Mouse (Mus musculus): ENCODE results near the gene Slc6a1.

The Slc6a1 gene

DNA sequence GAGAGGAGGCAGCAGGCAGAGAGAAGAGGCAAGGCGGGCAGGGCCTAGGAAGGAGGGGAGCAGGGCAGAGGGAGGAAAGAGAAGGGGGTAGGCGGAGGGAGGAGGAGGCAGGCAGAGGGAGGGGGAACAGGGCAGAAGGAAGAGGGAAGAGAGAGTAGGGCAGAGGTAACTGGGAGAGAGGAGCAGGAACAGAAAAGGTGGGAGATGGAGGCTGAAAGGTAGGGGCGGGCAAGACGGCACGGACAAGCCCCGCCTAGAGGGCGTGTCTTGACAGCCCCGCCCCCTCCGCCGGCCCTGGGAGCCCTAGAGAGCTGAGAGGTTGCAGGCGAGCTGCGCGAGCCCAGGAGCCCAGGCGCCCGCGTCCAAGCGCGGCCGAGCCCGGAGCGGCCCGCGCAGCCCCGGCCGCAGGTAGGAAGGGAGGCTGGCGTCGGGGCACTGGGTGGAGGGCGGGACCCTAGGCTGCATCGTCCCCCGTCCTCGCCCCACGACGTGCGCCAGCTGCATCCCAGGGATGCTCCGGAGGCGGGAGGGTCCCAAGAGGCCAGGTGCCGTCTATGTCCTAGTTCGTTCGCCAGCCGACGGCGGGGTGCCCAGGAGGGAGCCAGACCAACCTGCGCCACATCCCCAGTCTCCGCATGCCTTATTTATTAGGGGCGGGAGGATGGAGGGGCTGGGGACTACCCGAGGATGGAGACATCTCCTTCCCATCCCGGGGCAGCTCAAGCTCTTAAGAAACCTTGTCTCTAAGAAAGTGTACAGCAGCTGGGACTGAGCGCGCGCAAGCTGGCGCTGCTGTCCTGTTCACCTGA lies at the start of gene Slc6a1:
Slc6a1 (plus strand) TSS at position 167 of the 809 bp plus-strand sequence.
- peak; percentile 46 for DNase-seq (ENCODE audit: low read depth, low spot score)

DNA sequence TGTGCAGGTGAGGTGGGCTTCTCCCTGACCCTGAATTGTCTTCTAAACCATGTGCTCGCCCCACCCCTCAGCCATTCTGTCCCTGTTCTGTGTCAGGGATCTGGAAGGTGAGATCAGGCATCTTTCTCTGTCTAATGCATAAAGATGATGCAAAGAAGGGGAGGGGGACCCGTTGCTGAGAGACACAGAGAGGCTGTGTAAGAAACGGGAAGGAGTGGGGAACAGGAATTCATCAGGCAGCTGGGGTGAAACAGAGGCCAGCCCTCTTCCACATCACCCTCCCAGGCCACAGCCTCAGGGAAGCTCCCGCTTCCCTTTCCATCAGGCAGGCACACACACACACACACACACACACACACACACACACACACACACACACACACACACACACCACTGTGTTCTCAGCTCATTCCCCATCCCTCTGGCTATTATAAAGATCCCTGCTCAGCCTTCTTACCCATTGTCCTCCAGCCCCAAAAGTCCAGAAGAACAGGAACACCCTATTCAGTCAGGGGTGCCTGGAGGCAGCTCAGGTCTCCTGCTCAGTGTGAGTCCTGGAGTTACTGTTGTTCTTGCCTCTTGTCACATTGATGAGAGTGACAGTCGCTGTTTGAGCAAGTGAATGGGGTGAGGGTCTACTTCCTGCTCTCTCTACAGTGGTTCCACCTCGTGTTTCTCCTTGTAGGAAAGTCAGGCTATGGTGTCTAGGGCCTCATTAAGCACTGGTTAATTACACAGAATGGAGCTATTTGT lies 43.4 kb upstream of the Slc6a1 start:
- DNase-seq (ENCODE audit: low read depth, low spot score): no peak

DNA sequence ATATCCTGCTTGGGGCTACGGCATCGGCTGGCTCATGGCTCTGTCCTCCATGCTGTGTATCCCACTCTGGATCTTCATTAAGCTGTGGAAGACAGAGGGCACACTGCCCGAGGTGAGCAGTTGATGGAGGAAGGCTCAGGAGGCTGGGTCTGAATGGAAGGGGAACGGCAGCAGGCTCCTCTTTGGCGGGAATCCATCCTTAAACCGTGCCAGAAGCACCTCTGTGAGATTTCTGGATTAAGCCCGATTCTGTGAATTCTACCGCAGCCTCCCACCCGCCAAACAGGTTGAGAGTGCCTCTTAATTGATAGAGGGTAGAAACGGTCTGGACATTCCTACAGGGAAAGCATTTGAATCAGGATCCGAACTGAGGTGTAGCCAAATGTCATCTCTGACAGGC lies 36.8 kb upstream of the Slc6a1 start:
- no peak for DNase-seq (ENCODE audit: low read depth, low spot score)

DNA sequence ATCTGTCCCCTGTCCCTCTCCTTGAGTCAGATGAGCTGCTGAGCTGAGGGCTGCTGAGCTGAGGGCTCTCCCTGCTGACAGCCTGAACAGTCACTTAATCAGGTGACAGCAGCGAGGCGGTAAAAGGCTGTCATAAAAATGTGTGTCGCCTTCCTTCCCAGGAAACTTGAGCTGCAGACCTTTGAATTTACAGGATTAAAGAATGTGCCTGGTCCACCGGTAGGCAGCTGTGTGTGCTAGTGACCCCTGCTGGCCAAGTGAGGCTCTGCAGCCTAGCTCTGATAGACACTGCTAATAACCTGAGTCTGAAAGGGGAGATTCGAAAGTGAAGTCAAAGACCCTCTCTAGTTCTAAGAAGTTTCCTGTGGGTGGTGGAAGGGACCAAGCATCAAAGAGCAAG lies 32.1 kb upstream of the Slc6a1 start:
- DNase-seq (ENCODE audit: low read depth, low spot score): no peak

DNA sequence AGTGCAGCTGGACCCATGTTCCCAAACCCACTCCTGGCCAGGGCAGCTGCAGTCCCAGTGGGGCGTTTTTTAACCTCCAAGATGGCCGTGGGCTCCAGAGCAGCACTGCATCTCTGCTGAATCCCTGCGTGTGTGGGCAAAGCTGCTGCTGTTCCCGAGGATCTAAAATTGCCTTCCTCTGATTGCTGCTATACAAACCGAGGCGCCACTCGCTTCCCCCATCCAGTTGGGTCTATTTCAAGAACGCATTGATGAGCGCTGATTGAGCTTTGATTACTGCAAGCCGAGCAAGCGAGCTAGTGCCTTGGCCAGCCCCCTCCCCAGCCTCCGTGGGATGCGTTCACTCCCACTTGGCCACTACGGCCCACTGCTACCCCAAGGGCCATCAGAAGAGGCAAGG lies 27.5 kb upstream of the Slc6a1 start:
- peak; percentile 68 for DNase-seq (ENCODE audit: low read depth, low spot score)

DNA sequence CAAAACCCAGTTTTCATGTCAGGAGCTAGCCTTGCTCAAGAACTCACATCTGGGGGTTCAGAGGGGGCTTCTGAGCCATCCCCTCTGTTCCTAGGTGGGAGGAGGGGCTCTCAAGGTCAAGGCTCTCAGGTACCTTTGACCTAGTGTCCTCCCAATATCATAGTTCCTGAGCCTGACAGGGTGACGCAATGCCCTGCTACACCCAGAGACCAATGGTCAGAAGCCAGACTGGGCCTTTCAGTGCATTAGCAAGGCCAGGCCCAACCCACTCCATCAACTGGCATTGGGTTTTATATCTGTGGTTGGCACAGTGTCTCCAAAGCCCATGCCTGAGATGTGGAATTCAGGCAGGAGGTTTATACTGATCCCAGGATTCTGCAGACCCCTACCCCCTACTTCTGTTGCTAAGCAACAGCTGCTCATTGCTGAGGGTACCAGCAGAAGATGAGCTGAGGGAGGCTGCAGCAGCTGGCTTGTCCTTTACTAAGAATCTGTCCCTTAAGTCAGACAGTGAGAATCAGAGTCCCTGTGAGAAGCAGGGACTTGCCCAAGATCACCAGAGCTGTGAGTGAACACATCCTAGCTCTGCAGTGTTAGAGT lies 24.6 kb upstream of the Slc6a1 start:
- no peak for DNase-seq (ENCODE audit: low read depth, low spot score)

DNA sequence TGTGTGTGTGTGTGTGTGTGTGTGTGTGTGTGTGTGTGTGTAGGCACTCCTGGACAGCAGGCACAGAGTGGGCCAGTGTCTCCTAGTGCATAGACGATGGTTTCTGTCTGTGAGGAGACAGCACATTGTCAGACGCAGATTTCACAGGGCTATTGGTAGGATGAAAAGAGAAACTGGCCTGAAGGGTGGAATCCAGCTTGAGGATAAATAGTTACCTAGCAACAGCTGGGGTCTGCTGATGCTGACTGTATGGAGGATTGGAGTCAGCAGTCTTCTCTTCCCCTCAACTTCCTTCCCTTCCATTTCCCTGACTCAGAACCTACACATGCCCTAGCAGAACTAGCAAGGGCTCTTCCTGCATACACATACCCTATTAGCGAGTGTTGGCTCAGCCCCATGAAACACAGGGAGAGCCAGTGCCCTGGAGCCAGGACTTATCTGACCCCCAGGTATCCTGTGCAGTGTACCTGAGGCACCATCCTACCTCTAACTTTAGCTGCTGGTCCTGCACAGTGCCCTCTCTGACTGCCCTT lies 23.7 kb upstream of the Slc6a1 start:
- DNase-seq (ENCODE audit: low read depth, low spot score): no peak

DNA sequence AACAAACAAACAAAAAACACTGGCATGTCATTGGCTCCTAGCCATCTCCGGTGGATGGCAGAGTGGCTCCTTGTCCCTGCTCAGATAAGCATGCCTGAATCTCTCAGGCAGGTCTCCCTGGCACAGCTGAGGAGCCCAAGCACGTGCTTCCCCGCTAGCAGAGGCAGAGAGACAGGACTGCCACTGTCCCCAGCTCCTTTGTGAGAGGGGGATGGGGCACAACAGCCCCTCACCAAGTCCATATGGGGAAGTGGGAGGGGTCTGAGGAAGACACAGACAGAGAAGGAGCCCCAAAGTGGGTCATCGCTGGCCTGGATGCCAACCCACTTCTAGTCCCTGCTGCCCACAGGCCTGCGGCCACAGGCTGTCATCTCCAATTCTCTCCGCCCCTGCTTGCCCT lies 20.8 kb upstream of the Slc6a1 start:
- no peak for DNase-seq (ENCODE audit: low read depth, low spot score)

DNA sequence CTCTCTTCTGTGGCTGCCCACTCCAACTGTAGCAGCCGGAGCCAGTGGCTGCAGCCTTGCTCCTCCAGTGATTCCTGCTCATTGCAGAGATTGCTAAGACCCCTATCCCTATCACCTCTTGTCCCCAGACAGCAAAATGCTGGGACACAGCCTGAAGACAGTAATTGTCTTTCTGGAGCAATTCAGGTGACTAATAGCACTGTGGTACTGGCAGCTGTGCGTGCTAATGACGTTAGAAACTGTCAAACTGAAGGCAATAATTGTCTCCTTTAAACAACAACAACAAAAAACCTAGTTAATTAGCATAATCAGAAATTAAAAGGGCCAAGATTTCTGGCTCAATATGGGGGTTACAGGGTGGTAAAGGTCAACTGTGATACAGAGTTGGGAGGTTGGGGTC lies 18.4 kb upstream of the Slc6a1 start:
- DNase-seq (ENCODE audit: low read depth, low spot score): no peak

DNA sequence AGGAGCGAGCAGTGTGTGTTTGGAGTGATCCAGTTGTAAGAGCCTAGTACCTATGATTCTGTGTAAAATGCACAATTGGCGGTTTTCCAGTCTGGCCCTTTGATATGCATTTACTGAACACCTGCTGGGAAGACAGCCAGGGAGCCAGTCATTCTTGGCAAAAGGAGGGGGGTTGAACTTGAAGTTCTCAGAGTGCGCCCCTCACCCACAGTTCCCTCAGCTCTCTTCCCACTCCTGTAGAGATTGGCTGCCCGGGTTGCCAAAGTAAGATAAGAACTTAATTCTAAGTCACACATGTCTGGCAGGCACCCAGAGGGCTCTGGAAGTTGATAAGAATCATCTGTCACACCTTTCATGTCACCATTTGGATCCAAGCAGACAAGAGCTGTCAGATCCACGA lies 18.0 kb upstream of the Slc6a1 start:
- no peak for DNase-seq (ENCODE audit: low read depth, low spot score)

DNA sequence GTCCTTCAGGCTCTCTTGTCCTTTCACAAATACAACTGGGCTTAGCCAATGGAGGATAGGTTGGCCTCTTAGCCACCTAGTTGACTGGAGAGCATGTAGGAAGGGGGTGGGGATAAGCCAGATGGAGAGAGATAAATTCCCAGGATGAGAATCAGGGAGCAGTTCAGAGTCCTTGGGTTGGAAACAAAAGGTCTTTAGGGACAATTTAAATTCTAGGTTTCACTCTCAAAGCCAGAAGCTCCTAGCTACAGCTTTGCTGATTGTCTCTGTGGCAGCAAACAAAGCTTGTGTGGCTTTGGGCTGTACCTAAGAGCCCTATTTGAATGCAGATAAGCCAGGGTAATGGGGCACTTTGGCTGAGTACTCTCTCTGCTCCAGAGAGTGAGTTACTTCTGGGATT lies 16.2 kb upstream of the Slc6a1 start:
- no peak for DNase-seq (ENCODE audit: low read depth, low spot score)

DNA sequence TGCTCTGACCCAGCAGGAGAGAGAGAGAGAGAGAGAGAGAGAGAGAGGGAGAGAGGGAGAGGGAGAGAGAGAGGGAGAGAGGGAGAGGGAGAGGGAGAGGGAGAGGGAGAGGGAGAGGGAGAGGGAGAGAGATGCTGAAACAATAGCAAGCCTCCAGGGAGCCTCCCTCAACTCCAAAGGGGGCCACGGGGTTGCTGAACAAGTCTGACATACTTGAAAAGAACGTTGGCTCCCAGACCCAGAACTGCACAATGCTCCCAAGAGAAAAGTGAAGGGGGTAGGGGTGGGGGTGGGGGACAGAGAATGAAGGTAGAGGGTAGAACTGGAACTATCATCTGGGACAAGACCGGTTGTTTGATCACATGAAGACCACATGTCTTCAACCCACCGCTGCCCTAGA lies 14.5 kb upstream of the Slc6a1 start:
- no peak for DNase-seq (ENCODE audit: low read depth, low spot score)

DNA sequence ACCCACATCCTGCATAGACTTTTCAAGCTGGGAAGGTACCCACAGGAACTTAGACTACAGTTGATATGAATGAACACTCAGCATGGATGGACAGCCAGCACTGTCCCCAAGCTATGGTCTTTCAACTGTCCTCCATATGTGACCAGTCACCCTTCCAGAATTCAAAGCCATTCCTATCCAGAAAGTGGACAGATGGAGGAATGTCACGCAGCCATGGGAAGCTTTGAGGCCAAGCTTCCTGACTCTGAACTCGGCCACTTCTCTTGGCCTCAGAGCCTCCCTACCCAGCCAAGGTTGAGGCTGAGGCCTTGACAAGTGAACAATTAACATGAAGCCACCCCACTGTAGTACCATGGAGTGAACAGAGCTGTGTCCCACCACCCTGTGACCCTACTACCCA lies 12.8 kb upstream of the Slc6a1 start:
- no peak for DNase-seq (ENCODE audit: low read depth, low spot score)

DNA sequence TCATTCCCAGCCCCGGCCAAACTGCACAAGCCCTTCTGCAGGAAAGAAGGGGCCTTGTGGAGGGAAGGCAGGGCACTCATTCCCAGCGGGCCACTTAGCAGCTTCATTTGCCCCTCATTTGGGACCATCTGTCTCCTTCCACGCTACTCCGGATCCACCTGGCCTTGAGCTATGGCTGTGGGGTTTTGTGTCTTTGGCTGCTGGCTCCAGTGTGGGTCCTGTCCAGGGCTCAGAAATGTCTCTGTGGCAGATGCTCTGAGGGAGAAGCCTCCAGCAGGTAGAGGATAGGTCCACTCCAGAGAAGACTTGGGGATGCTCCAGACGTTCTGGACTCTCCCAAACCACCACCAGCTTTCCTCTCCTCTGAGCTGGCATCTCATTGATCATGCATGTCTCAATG lies 11.6 kb upstream of the Slc6a1 start:
- DNase-seq (ENCODE audit: low read depth, low spot score): no peak

DNA sequence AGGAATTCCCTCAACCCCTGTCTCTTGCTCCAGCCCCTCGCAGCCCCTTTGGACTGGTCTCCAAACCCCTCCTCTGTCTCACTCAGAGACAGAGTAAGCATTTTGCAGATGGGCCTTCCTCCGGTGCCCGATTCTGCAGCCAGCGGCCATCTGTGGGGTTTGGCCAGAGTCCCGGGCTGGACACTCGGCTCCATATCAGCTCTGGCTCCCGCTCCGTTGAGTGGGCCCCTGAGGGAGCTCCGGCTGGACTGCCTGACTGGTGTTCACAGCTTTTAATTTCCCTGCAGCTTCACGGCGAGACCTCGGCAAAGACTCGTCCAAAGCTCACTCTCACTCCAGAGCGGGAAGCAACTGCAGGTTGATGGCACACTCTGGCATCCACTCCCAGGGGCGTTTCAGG lies 10.2 kb upstream of the Slc6a1 start:
- DNase-seq (ENCODE audit: low read depth, low spot score): no peak

DNA sequence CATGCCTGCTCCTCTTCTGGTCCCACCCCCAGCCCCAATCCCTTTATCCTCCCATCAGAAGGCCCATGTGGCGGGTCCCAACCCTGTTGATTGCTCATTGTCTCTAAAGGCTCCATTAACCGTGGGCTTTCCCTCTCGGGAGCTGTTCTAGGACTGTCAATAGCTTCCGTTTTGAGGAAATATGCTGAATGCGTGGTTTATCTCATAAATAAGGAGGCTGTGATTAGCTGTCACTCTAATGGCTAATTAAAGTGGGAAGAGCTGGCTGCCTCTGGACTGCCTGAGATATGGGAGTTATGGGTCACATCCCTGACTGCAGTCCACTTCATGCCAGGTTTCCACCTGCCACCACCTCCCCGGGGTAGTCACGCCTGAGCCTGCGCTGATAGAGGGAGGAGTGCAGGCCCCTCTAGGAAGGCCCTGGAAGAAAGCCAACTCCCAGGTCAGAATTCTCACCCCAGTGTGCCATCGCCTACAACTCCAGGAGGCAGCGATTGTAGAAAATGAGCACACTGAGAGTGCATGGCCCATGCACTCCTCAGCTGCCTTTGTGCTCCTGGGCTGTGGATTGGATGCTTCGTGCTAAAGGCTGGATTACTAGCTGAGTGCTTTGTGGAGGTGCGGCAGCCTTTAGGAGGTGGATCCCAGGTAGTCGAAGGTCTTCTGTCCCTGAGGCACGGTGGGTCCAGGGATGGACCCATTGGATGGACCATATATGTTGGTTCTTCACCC lies 8.3 kb upstream of the Slc6a1 start:
- no peak for DNase-seq (ENCODE audit: low read depth, low spot score)

DNA sequence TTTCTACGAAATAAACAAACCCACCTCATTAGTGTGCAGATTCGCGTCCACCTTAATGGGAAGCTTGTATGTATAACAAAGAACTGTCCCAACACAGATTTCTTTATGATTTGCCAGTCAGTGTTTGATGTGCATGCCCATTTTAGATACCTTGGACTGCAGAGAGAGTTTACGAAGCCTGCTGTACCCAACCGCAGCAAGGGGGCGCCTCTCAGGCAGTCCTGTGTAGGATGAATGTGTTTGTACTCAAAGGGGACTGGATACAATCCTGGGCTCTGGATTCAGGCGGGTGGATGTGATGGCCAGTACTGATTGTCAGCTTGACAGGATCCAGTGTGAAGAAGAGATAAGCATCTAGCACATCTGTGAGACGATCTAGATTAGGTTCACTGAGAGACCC lies 6.6 kb upstream of the Slc6a1 start:
- no peak for DNase-seq (ENCODE audit: low read depth, low spot score)

DNA sequence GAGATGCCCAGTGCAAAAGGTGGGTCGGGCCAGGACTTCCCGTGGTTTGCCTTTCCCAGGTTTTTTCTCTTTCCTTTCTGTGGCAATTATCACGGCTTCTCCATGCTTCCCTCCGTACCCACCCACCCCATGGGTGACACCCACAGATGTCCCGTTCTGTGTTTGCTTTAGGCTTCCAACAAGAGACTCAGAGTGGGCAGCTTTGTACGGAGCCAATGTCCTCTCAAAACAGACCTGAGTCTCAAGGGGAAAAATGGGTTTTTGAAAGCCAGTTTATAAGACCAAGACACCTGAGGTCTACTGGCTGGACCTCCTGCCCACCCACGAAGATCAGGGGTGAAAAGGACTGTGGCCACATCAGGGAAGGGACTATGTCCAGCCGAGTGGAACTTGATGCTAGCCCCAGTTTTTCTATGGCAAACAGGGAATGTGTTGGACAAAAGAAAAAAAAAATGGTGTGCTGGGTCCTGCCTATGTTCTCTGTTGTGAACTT lies 889 bp downstream of the Slc6a1 start:
- no peak for DNase-seq (ENCODE audit: low read depth, low spot score)

DNA sequence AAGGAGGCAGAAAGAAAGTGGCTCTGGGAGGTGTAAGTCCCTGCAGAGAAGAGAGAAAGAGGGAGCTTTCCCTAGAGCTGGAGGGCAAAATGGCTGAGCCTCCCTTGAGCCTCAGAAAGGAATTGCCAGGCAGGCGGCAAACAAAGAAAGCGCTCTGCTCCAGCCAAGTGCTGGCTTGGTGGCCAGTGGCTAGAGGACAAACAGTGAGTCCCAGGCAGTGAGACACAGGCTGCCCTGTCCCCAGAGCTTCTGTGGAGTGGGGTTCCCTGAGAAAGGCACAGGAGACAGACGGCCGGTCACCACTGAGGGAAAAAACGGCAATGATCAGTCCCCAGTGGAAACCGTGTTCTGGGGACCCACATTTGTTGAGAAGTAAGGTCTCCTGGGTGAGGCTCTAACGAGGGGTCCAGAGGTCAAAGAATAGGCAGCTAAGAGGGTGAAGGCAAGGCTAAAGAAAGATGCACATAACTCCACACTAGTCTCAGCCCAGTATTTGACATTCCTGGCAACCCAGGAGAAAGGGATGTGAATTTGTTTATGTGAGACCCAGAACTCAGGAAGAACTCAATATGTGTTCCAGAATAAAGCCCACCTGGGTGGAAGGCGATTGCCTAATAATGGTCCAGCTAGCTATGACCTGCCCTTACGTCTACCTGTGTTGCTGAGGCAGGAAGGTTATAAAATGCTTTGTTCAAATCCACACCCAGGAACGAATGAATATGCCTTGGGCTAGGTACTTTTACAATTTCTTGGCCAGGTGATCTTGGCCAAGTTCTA lies 1.7 kb downstream of the Slc6a1 start:
- DNase-seq (ENCODE audit: low read depth, low spot score): no peak

DNA sequence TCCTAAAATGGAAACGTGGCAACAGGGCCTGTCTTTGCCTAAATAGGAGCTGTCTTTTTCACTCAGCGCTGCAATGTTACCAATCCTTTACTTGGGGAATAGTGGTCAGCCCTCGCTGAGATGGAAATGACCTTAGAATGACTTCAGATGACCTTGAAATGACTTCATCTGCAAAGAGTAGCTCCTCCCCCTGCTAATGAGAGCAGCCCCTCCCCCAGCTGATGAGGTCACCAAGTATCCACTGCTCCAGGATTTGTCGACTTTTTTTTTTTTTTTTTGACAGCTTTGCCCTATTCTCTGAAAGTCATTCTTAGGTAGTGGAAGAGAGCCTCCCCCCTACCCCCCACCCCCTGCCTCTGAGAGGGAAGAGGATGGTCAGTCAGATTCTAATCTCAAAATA lies 3.0 kb downstream of the Slc6a1 start:
- no peak for DNase-seq (ENCODE audit: low read depth, low spot score)

DNA sequence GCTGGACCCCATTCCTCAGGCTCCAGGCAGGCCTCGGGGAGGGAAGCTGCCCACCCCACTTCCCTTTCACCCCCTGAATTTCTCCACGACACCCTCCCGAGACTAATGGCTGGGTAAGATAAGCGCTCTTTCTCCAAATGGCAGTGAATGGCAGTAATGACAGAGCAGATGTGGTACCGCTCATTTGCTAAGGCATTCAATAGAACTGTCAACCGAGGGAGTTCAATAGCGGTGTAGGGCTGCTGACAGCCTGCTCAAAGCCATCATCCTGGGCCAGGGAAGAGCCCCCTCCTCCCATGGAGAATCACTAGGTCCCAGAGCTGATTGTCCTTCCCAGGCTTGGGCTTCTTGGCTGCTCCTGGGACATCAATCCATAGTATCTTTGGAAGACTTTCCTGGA lies 6.7 kb downstream of the Slc6a1 start:
- DNase-seq (ENCODE audit: low read depth, low spot score): no peak
